Mouse (Mus musculus) gastrocnemius, postnatal 14 days (tissue): ENCODE data around the gene Ldb2. TPM values are rescaled to one million over a fixed set of nuclear protein-coding genes. Genes with fewer than 3 reads are reported as not detected.

Source experiments
- DNase-seq: peaks from one replicate; pipeline ENCODE4 v3.0.0; 2021; ENCODE audit warnings: mixed read lengths
- intact Hi-C: fragments of 180-260 bp; cut with DNase I; formaldehyde crosslinking; loops from one replicate; pipeline ENCODE4 v1.15.1; 2025; ENCODE audit warnings: low total_unique reads
- total RNA-seq, 2 experiments: library from RNA; stranded (reverse); gene quantifications; 2 replicates each; pipeline ENCODE4 v1.2.3; 2021

Gene Ldb2
- total RNA-seq, 2 experiments from 2014 or later, result 9.3 to 9.5 TPM

DNA sequence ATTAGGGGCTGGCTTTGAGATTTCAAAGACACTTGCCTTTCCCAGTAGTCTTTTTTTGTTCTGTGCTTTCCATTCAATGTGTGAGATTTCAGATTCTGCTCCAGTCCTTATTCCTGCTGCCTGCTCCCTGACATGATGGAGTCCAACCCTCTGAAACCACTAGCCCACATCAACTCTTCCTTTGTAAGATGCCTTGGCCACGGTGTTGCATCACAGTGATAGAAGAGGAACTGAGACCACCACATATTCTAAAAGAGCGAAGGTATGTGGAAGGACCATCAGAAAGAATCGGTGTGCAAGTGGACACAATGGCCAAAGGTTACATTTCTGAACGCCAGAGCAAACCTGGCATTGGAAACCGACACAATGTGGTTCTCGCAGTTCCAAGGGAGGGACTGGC, 309.0 kb downstream of the Ldb2 start:
- intact Hi-C loops, result no loop called here

DNA sequence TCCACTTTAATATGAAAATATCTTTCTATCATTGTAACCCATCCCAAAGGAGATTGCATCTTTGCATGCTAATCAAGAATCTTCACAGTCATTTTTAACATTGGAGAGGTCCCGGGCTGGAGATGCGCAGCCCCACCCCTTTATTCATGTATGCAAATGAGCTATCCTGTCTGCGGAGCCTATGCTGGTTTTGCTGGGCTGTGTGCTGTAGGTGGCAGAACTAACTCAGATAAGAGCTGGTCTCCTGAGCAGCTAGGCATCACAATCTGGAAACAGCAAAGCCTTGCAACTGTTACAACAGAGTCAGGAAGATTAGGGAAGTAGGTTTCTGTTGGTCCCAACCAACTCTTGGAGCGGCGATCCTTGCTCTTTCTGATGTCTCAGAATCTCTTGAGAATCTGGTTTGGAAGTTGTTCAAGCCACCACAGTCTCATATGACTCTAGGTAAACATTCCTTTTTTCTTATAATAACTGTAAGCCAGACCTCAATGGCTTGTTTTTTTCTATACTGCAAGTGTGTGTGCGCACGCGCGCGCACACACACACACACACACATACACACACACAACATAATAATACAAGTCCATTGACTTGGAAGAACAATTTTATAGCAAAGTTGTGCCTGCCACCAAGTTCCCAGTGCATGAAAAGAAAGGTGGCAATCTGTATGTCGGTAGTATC, 315.9 kb downstream of the Ldb2 start:
- intact Hi-C loops, result no loop called here
- DNase-seq, result no peak

More for the DNA sequence above, 309.0 kb downstream of the Ldb2 start:
- no peak for DNase-seq

GRCm38 (mm10) chr5:44481406-44481805, 318.1 kb downstream of the Ldb2 start:
- DNase-seq, result no peak

GRCm38 (mm10) chr5:44476356-44476755, 323.1 kb downstream of the Ldb2 start:
- no peak for DNase-seq
- intact Hi-C loops, result no loop called here

More at GRCm38 (mm10) chr5:44481406-44481805, 318.1 kb downstream of the Ldb2 start:
- intact Hi-C loops, result no loop called here

DNA sequence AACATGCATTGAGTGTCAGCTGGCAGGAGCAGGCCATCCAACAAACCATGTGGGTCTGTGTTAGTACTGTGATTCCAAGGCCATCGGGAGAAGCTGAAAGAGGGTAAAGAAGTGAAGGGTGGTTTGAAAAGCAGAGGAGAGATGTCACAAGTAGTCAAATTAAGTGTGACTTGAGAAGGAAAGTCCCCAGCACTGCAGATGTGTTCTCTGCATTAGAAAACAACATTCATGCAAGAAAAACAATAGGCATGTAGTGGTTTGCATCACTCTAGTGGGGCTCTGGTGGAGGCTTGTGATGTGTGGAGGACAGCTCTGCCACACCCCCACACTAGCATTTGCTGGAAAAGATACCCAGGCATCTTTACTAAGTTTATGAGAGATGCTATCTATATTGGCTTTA, 323.9 kb downstream of the Ldb2 start:
- DNase-seq, result no peak
- intact Hi-C loops, result no loop called here

DNA sequence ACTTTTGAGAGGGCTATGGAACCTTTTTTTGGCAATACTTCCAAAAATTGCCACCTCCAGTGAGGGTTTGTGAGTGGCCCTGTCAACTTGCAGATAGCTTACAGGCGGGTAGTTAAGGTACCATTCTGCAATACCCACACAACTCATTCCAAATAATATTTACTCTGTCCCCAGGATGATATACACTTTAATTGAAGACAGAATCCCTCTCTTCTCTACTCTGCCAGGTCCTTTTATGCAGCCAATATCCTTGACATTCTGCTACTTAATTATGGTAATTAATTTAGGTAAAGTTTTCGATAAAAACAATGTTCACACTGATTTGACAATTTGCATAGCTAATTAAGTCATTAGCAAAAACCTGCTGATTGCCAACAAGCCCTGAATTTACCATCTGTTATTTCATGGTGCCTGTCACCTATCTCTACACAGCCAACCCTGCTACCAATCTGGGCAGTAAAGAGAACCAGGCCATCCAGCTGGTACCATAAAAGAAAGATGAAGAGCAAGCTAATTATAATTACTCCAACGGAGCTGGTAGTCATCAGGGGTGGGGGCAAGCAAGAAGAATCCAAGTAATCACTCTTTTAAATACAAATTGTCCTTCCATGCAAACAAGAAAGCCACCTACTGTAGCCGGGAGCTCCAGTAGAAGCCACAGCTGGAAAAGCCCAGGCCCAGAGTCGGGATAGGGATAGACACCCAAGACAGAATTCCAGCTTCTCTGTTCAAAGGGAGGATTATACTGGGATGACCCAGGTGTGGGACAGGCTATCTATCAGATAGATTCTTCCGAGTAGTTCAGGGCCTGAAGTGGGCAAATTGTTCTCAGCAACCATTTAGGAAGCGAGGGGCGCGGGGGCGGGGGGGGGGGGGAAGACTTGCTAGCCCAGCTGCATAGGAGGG, 325.4 kb downstream of the Ldb2 start:
- intact Hi-C loops, result no loop called here
- DNase-seq, result no peak

DNA sequence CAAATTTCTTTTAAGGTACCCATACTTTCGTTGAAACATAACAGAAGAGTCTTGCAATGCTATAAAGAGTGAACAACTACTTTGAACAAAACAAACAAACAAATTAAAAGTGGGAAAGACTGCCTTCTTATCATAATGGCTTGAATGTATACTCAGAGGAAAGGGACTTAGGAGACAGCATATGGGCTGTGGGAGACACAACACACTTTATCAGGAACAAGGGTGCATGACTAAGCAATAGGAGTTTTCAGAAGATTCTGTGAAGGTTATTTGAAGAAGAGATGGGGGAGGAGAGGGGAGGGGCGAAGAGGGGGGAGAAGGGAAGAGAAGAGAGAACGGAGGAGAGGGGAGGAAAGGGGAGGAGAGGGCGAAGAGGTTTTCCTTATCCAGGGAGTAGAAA, 334.2 kb downstream of the Ldb2 start:
- DNase-seq, result no peak
- intact Hi-C loops, result no loop called here
